Mouse (Mus musculus): ENCODE data around the gene Arhgap6. TPM values are rescaled to one million over a fixed set of nuclear protein-coding genes. Genes with fewer than 3 reads are reported as not detected.

The Arhgap6 gene
- polyA plus RNA-seq, 1 experiment from 2014 or later: 2.7 TPM

GRCm38 (mm10) chrX:169081609-169082008 lies 286.7 kb downstream of the Arhgap6 start:
- no peak overlapping the region for H3K27ac ChIP-seq
- no peak overlapping the region for H3K9ac ChIP-seq
- peaks cover 7% of the 10 kb centered on the region for H3K27me3 ChIP-seq
- 82% methylated on average over 3 of the region's 3 CpGs for WGBS
- no peaks in the 10 kb centered on the region for H3K36me3 ChIP-seq
- no peak overlapping the region for H3K4me3 ChIP-seq
- H3K9me3 ChIP-seq: no peaks in the 10 kb centered on the region
- no peak overlapping the region for H3K4me2 ChIP-seq
- ATAC-seq (ENCODE audit: insufficient number of reproducible peaks, insufficient read depth, low FRiP score, low TSS enrichment, low read depth): no peak
- no peaks in the 10 kb centered on the region for H3K4me1 ChIP-seq

- H3K9ac ChIP-seq: no peak overlapping the region
- no peaks in the 10 kb centered on the region for H3K36me3 ChIP-seq
- H3K27me3 ChIP-seq: peaks cover 10% of the 10 kb centered on the region; the same call in 1 of the 2 replicates
- no peak overlapping the region for H3K4me3 ChIP-seq
- H3K27ac ChIP-seq: no peak overlapping the region
- no peak for ATAC-seq (ENCODE audit: insufficient number of reproducible peaks, insufficient read depth, low FRiP score, low TSS enrichment, low read depth)
- WGBS: 12% methylated on average over 5 of the region's 5 CpGs
- no peak overlapping the region for H3K4me2 ChIP-seq
- no peaks in the 10 kb centered on the region for H3K9me3 ChIP-seq
- no peaks in the 10 kb centered on the region for H3K4me1 ChIP-seq
Measured at GRCm38 (mm10) chrX:169085871-169086270, 291.0 kb downstream of the Arhgap6 start.

- H3K9ac ChIP-seq: no peak overlapping the region
Measured at GRCm38 (mm10) chrX:169089221-169089620, 294.3 kb downstream of the Arhgap6 start.

GRCm38 (mm10) chrX:169094601-169095000 lies 299.7 kb downstream of the Arhgap6 start:
- Histone ChIP-seq H3K9me3 (no peaks in the 10 kb centered on the region), H3K4me3 (no peak overlapping the region), H3K4me1 (no peaks in the 10 kb centered on the region), H3K27me3 (peaks cover 22% of the 10 kb centered on the region), H3K27ac (no peak overlapping the region), H3K36me3 (no peaks in the 10 kb centered on the region), H3K4me2 (no peak overlapping the region), H3K9ac (no peak overlapping the region)
- 68% methylated on average over 2 of the region's 2 CpGs for WGBS
- no peak for ATAC-seq (ENCODE audit: insufficient number of reproducible peaks, insufficient read depth, low FRiP score, low TSS enrichment, low read depth)

More at GRCm38 (mm10) chrX:169089221-169089620, 294.3 kb downstream of the Arhgap6 start:
- Histone ChIP-seq H3K4me1 (no peaks in the 10 kb centered on the region), H3K9me3 (no peaks in the 10 kb centered on the region), H3K4me3 (no peak overlapping the region), H3K36me3 (no peaks in the 10 kb centered on the region), H3K27ac (no peak overlapping the region), H3K4me2 (no peak overlapping the region), H3K27me3 (peaks cover 21% of the 10 kb centered on the region; the same call in 1 of the 2 replicates)
- ATAC-seq (ENCODE audit: insufficient number of reproducible peaks, insufficient read depth, low FRiP score, low TSS enrichment, low read depth): no peak
- 79% methylated on average over 2 of the region's 2 CpGs for WGBS

- H3K9me3 ChIP-seq: no peaks in the 10 kb centered on the region
- H3K27ac ChIP-seq: no peak overlapping the region
- H3K27me3 ChIP-seq: peaks cover 22% of the 10 kb centered on the region
- no peaks in the 10 kb centered on the region for H3K4me1 ChIP-seq
- no peaks in the 10 kb centered on the region for H3K36me3 ChIP-seq
- H3K4me2 ChIP-seq: no peak overlapping the region
- no peak for ATAC-seq (ENCODE audit: insufficient number of reproducible peaks, insufficient read depth, low FRiP score, low TSS enrichment, low read depth)
- no peak overlapping the region for H3K4me3 ChIP-seq
- H3K9ac ChIP-seq: no peak overlapping the region
Measured at GRCm38 (mm10) chrX:169095584-169095983, 300.7 kb downstream of the Arhgap6 start.

GRCm38 (mm10) chrX:169102665-169103064 lies 307.8 kb downstream of the Arhgap6 start:
- ATAC-seq (ENCODE audit: insufficient number of reproducible peaks, insufficient read depth, low FRiP score, low TSS enrichment, low read depth): no peak
- peaks cover 21% of the 10 kb centered on the region for H3K27me3 ChIP-seq
- H3K36me3 ChIP-seq: no peaks in the 10 kb centered on the region
- no peak overlapping the region for H3K4me2 ChIP-seq
- H3K9ac ChIP-seq: no peak overlapping the region
- no peak overlapping the region for H3K27ac ChIP-seq
- no peaks in the 10 kb centered on the region for H3K9me3 ChIP-seq
- H3K4me1 ChIP-seq: no peaks in the 10 kb centered on the region
- no peak overlapping the region for H3K4me3 ChIP-seq
- WGBS: 56% methylated on average over 1 of the region's 1 CpGs

GRCm38 (mm10) chrX:169106048-169106622 lies 311.2 kb downstream of the Arhgap6 start:
- 55% methylated on average over 4 of the region's 4 CpGs for WGBS
- Histone ChIP-seq H3K4me1 (no peaks in the 10 kb centered on the region), H3K27me3 (peaks cover 21% of the 10 kb centered on the region), H3K4me2 (no peak overlapping the region), H3K27ac (no peak overlapping the region), H3K9me3 (no peaks in the 10 kb centered on the region), H3K4me3 (no peak overlapping the region), H3K9ac (no peak overlapping the region), H3K36me3 (no peaks in the 10 kb centered on the region)
- ATAC-seq (ENCODE audit: insufficient number of reproducible peaks, insufficient read depth, low FRiP score, low TSS enrichment, low read depth): no peak

- no peaks in the 10 kb centered on the region for H3K36me3 ChIP-seq
- ATAC-seq (ENCODE audit: insufficient number of reproducible peaks, insufficient read depth, low FRiP score, low TSS enrichment, low read depth): no peak
- no peak overlapping the region for H3K27ac ChIP-seq
- H3K4me3 ChIP-seq: no peak overlapping the region
- WGBS: 83% methylated on average over 2 of the region's 2 CpGs
- H3K9me3 ChIP-seq: no peaks in the 10 kb centered on the region
- H3K4me1 ChIP-seq: no peaks in the 10 kb centered on the region
- no peak overlapping the region for H3K9ac ChIP-seq
- peaks cover 21% of the 10 kb centered on the region for H3K27me3 ChIP-seq
- H3K4me2 ChIP-seq: no peak overlapping the region
Measured at GRCm38 (mm10) chrX:169107372-169107771, 312.5 kb downstream of the Arhgap6 start.

- H3K4me1 ChIP-seq: no peaks in the 10 kb centered on the region
- H3K9ac ChIP-seq: no peak overlapping the region
- no peak for ATAC-seq (ENCODE audit: insufficient number of reproducible peaks, insufficient read depth, low FRiP score, low TSS enrichment, low read depth)
- H3K9me3 ChIP-seq: no peaks in the 10 kb centered on the region
- no peaks in the 10 kb centered on the region for H3K36me3 ChIP-seq
- no peak overlapping the region for H3K4me3 ChIP-seq
- H3K27ac ChIP-seq: no peak overlapping the region
- H3K4me2 ChIP-seq: no peak overlapping the region
- peaks cover 14% of the 10 kb centered on the region for H3K27me3 ChIP-seq
- 88% methylated on average over 3 of the region's 3 CpGs for WGBS
Measured at GRCm38 (mm10) chrX:169110031-169110430, 315.1 kb downstream of the Arhgap6 start.

- no peak overlapping the region for H3K27ac ChIP-seq
- WGBS: 61% methylated on average over 4 of the region's 4 CpGs
- H3K4me1 ChIP-seq: no peaks in the 10 kb centered on the region
- no peak overlapping the region for H3K4me2 ChIP-seq
- H3K27me3 ChIP-seq: 0 out of 2 replicates have a peak, but pooled peaks cover under 1% of the 10 kb centered on the region
- no peak overlapping the region for H3K4me3 ChIP-seq
- no peaks in the 10 kb centered on the region for H3K36me3 ChIP-seq
- ATAC-seq (ENCODE audit: insufficient number of reproducible peaks, insufficient read depth, low FRiP score, low TSS enrichment, low read depth): no peak
- no peak overlapping the region for H3K9ac ChIP-seq
- no peaks in the 10 kb centered on the region for H3K9me3 ChIP-seq
Measured at GRCm38 (mm10) chrX:169112662-169113061, 317.8 kb downstream of the Arhgap6 start.

GRCm38 (mm10) chrX:169123115-169123772 lies 328.3 kb downstream of the Arhgap6 start:
- Histone ChIP-seq H3K36me3 (no peaks in the 10 kb centered on the region), H3K27me3 (0 out of 2 replicates have a peak, but pooled peaks cover 2% of the 10 kb centered on the region), H3K4me2 (no peak overlapping the region), H3K4me3 (no peak overlapping the region), H3K4me1 (no peaks in the 10 kb centered on the region), H3K9ac (no peak overlapping the region), H3K9me3 (no peaks in the 10 kb centered on the region), H3K27ac (no peak overlapping the region)
- WGBS: 77% methylated on average over 4 of the region's 4 CpGs
- ATAC-seq (ENCODE audit: insufficient number of reproducible peaks, insufficient read depth, low FRiP score, low TSS enrichment, low read depth): no peak

- ATAC-seq (ENCODE audit: insufficient number of reproducible peaks, insufficient read depth, low FRiP score, low TSS enrichment, low read depth): no peak
- Histone ChIP-seq H3K9me3 (no peaks in the 10 kb centered on the region), H3K27me3 (0 out of 2 replicates have a peak, but pooled peaks cover 2% of the 10 kb centered on the region), H3K9ac (no peak overlapping the region), H3K4me1 (no peaks in the 10 kb centered on the region), H3K4me2 (no peak overlapping the region), H3K27ac (no peak overlapping the region), H3K36me3 (no peaks in the 10 kb centered on the region), H3K4me3 (no peak overlapping the region)
- WGBS: 66% methylated on average over 3 of the region's 3 CpGs
Measured at GRCm38 (mm10) chrX:169123773-169124151, 328.9 kb downstream of the Arhgap6 start.
